Mouse (Mus musculus) C2C12 (cell line): Measurements from ENCODE around the gene Ntrk3. TPM values are rescaled to one million over a fixed set of nuclear protein-coding genes. Genes with fewer than 3 reads are reported as not detected.
A peak's percentile ranks its signal among the peaks of the same experiment; 100 is the strongest.

Experiments
- H3K27me3 ChIP-seq: one replicate; pipeline ENCODE4 v1.6.1; 2011; ENCODE audit not compliant: control insufficient read depth, insufficient read depth, insufficient read length
- H3K36me3 ChIP-seq: one replicate; pipeline ENCODE4 v1.6.1; 2011; ENCODE audit not compliant: control insufficient read depth, insufficient read depth
- H3K4me3 ChIP-seq: one replicate; pipeline ENCODE4 v1.5.1; 2011; ENCODE audit warnings: mild to moderate bottlenecking, control low read depth; ENCODE audit not compliant: poor library complexity, insufficient read depth, severe bottlenecking
- H3K79me2 ChIP-seq: one replicate; pipeline ENCODE4 v1.6.1; 2011; ENCODE audit not compliant: control insufficient read depth, insufficient read depth
- H3K79me3 ChIP-seq: one replicate; pipeline ENCODE4 v1.6.1; 2011; ENCODE audit warnings: low read depth, control low read depth
- H3ac ChIP-seq: one replicate; pipeline ENCODE3; 2011; ENCODE audit warnings: low read depth; ENCODE audit not compliant: control insufficient read depth, insufficient read length
- CEBPB ChIP-seq: IDR thresholded peaks from one replicate; pipeline ENCODE4 v1.6.1; 2011; ENCODE audit warnings: low read depth, mild to moderate bottlenecking, control low read depth, moderate library complexity
- CTCF ChIP-seq: IDR thresholded peaks from one replicate; pipeline ENCODE4 v1.5.1; 2011; ENCODE audit not compliant: control insufficient read depth, insufficient read depth, insufficient read length
- FOSL1 ChIP-seq: IDR thresholded peaks from one replicate; pipeline ENCODE4 v1.8.0; 2011; ENCODE audit warnings: mild to moderate bottlenecking, low read length; ENCODE audit not compliant: poor library complexity, insufficient read depth, severe bottlenecking
- MAX ChIP-seq: IDR thresholded peaks from one replicate; pipeline ENCODE4 v1.6.1; 2011; ENCODE audit warnings: mild to moderate bottlenecking, control low read depth
- MYOD1 ChIP-seq: IDR thresholded peaks from one replicate; pipeline ENCODE4 v1.6.1; 2011; ENCODE audit warnings: low read depth; ENCODE audit not compliant: control insufficient read depth, insufficient read length
- MYOG ChIP-seq: IDR thresholded peaks from one replicate; pipeline ENCODE4 v1.6.1; 2011; ENCODE audit not compliant: control insufficient read depth, insufficient read length; ENCODE audit errors: extremely low read depth
- USF1 ChIP-seq: IDR thresholded peaks from one replicate; pipeline ENCODE4 v1.6.1; 2011; ENCODE audit warnings: low read depth, mild to moderate bottlenecking, control low read depth, moderate library complexity
- polyA plus RNA-seq: library from polyadenylated mRNA; unstranded; fragments of >200 nt; fragmentation: generic; extraction: Trizol; gene quantifications from one replicate; pipeline ENCODE4 v1.2.1, GENCODE M21; 2012; ENCODE audit warnings: missing spikeins

The Ntrk3 gene
- polyA plus RNA-seq, 1 experiment, result 0.04 TPM

- no peak overlapping the region for H3K4me3 ChIP-seq
- no peaks in the 10 kb centered on the region for H3K36me3 ChIP-seq
- no peaks in the 10 kb centered on the region for H3K27me3 ChIP-seq
- H3K79me2 ChIP-seq, result no peaks in the 10 kb centered on the region
- H3ac ChIP-seq, result no peak overlapping the region
- no peaks in the 10 kb centered on the region for H3K79me3 ChIP-seq
- TF ChIP-seq CEBPB (no peak), CTCF (peak; percentile 64)
These were observed 141.9 kb downstream of the Ntrk3 start for GRCm38 (mm10) chr7:78595895-78596294.

GRCm38 (mm10) chr7:78592948-78593347 lies 144.9 kb downstream of the Ntrk3 start:
- Histone ChIP-seq H3K79me2 (no peaks in the 10 kb centered on the region), H3K27me3 (no peaks in the 10 kb centered on the region), H3K36me3 (no peaks in the 10 kb centered on the region), H3K79me3 (no peaks in the 10 kb centered on the region), H3K4me3 (no peak overlapping the region), H3ac (no peak overlapping the region)
- TF ChIP-seq MAX (no peak), USF1 (no peak), CTCF (no peak), CEBPB (no peak), MYOD1 (no peak), MYOG (no peak), FOSL1 (no peak)

GRCm38 (mm10) chr7:78592172-78592571 lies 145.6 kb downstream of the Ntrk3 start:
- Histone ChIP-seq H3K79me2 (no peaks in the 10 kb centered on the region), H3K79me3 (no peaks in the 10 kb centered on the region), H3ac (no peak overlapping the region), H3K36me3 (no peaks in the 10 kb centered on the region), H3K4me3 (no peak overlapping the region), H3K27me3 (peaks cover 5% of the 10 kb centered on the region)
- TF ChIP-seq CTCF (no peak), MYOG (no peak), FOSL1 (no peak), MYOD1 (no peak), CEBPB (no peak), MAX (no peak), USF1 (no peak)

DNA sequence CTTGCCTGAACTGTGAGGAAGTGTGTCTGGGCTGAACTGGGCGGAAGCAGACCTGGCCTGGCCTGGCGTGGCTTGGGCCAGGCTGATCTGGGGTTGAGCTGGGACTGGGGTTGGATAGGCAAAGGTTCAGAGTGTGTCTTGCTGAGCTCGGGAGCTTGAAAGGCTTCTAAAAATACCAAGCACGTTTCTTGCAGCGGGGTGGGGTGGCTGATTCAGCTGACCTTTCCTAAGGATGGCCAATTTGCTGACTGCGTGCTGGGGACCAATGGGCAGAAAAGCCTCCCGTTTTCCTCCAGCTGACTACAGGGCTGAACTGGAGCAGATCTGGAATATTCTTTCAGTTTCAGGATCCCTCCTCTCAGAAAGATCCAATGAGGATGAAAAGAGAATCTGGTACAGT lies 148.0 kb downstream of the Ntrk3 start:
- H3ac ChIP-seq, result no peak overlapping the region
- H3K36me3 ChIP-seq, result no peaks in the 10 kb centered on the region
- no peaks in the 10 kb centered on the region for H3K79me2 ChIP-seq
- TF ChIP-seq MYOD1 (no peak), MYOG (no peak), CTCF (no peak), CEBPB (no peak), USF1 (no peak), FOSL1 (no peak), MAX (no peak)
- no peak overlapping the region for H3K4me3 ChIP-seq
- H3K27me3 ChIP-seq, result peaks cover 17% of the 10 kb centered on the region
- H3K79me3 ChIP-seq, result no peaks in the 10 kb centered on the region

GRCm38 (mm10) chr7:78586800-78587199 lies 151.0 kb downstream of the Ntrk3 start:
- no peak overlapping the region for H3K4me3 ChIP-seq
- H3K79me3 ChIP-seq, result no peaks in the 10 kb centered on the region
- no peaks in the 10 kb centered on the region for H3K79me2 ChIP-seq
- no peak overlapping the region for H3ac ChIP-seq
- no peaks in the 10 kb centered on the region for H3K36me3 ChIP-seq
- no peak for TF ChIP-seq MYOD1
- TF ChIP-seq MYOG, result no peak
- no peak for TF ChIP-seq FOSL1
- TF ChIP-seq MAX, result no peak
- TF ChIP-seq CEBPB, result no peak
- H3K27me3 ChIP-seq, result peaks cover 35% of the 10 kb centered on the region

DNA sequence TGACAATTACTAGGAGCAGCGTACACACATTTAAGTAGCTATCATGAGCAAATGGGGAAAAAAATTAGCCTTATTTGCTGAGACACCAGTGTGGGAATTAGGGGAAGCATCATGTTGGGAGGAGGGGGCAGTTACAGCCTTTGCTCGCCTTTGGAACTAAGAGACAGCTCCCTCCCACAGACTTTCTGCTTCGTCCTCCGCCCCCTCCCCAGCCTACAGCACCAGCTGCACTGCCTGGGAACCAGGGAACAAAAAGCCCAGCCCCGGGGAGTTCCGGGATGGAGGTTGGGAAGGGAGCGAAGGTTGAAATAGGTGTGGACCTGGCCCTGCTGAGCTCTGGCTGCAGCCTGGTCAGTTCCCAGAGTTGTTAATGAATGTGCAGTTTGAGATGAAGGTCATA lies 151.9 kb downstream of the Ntrk3 start:
- Histone ChIP-seq H3ac (no peak overlapping the region), H3K27me3 (peaks cover 40% of the 10 kb centered on the region), H3K36me3 (no peaks in the 10 kb centered on the region), H3K79me2 (no peaks in the 10 kb centered on the region), H3K4me3 (no peak overlapping the region), H3K79me3 (no peaks in the 10 kb centered on the region)
- TF ChIP-seq MYOD1 (no peak), MAX (no peak), USF1 (no peak), MYOG (no peak), CEBPB (no peak), CTCF (no peak), FOSL1 (no peak)
